Mouse (Mus musculus): ENCODE results near the gene Naf1. TPM values are rescaled to one million over a fixed set of nuclear protein-coding genes. Genes with fewer than 3 reads are reported as not detected.
A peak's percentile ranks its signal among the peaks of the same experiment; 100 is the strongest.

Naf1 gene
- 1.8 and 3.7 TPM in 2 replicates for polyA plus RNA-seq (2016; fragmentation: Nextera tagmentation; extraction: Ambion mirVana)

GRCm38 (mm10) chr8:66860023-66860422 lies at the start of gene Naf1:
TSS of gene Naf1 (plus strand) at chr8:66860217.
- H3K27me3 ChIP-seq (ENCODE audit: insufficient read depth, poor library complexity, severe bottlenecking) = no peaks in the 10 kb centered on the region
- H3K36me3 ChIP-seq = peaks cover 5% of the 10 kb centered on the region; the same call in 1 of the 2 replicates
- peak; percentile 98 for DNase-seq (ENCODE audit: low spot score)
- WGBS = under 1% methylated on average over 37 of the region's 37 CpGs
- H3K9me3 ChIP-seq = no peaks in the 10 kb centered on the region
- H3K4me3 ChIP-seq = peak within 1 kb of the TSS; percentile 91
- peaks cover 16% of the 10 kb centered on the region for H3K4me1 ChIP-seq
- H3K27ac ChIP-seq = peak within 1 kb of the TSS; percentile 93

GRCm38 (mm10) chr8:66860921-66861588 lies 1.0 kb downstream of the Naf1 start:
- H3K27me3 ChIP-seq (ENCODE audit: insufficient read depth, poor library complexity, severe bottlenecking) = no peaks in the 10 kb centered on the region
- peak overlapping the region; percentile 90 for H3K27ac ChIP-seq
- under 1% methylated on average over 44 of the region's 46 CpGs for WGBS
- peak overlapping the region; percentile 91 for H3K4me3 ChIP-seq
- no peaks in the 10 kb centered on the region for H3K9me3 ChIP-seq
- H3K36me3 ChIP-seq = peaks cover 6% of the 10 kb centered on the region; the same call in 1 of the 2 replicates
- DNase-seq (ENCODE audit: low spot score) = peak; percentile 77
- H3K4me1 ChIP-seq = peaks cover 16% of the 10 kb centered on the region

GRCm38 (mm10) chr8:66861589-66862500 lies 1.8 kb downstream of the Naf1 start:
- DNase-seq (ENCODE audit: low spot score) = no peak
- no peaks in the 10 kb centered on the region for H3K27me3 ChIP-seq (ENCODE audit: insufficient read depth, poor library complexity, severe bottlenecking)
- peak overlapping the region; percentile 90; the same call in 1 of the 2 replicates for H3K27ac ChIP-seq
- WGBS = 47% methylated on average over 5 of the region's 5 CpGs
- H3K4me1 ChIP-seq = peaks cover 16% of the 10 kb centered on the region
- peaks cover 11% of the 10 kb centered on the region; the same call in 1 of the 2 replicates for H3K36me3 ChIP-seq
- peak overlapping the region; percentile 91 for H3K4me3 ChIP-seq
- no peaks in the 10 kb centered on the region for H3K9me3 ChIP-seq

GRCm38 (mm10) chr8:66863761-66864160 lies 3.7 kb downstream of the Naf1 start:
- Histone ChIP-seq H3K4me3 (no peak overlapping the region), H3K27ac (no peak overlapping the region), H3K27me3 (ENCODE audit: insufficient read depth, poor library complexity, severe bottlenecking) (no peaks in the 10 kb centered on the region), H3K4me1 (peaks cover 16% of the 10 kb centered on the region), H3K36me3 (peaks cover 15% of the 10 kb centered on the region; the same call in 1 of the 2 replicates), H3K9me3 (no peaks in the 10 kb centered on the region)
- no peak for DNase-seq (ENCODE audit: low spot score)
- WGBS = 94% methylated on average over 3 of the region's 3 CpGs

GRCm38 (mm10) chr8:66865120-66865519 lies 5.1 kb downstream of the Naf1 start:
- WGBS = 48% methylated on average over 1 of the region's 1 CpGs
- no peaks in the 10 kb centered on the region for H3K9me3 ChIP-seq
- H3K4me3 ChIP-seq = no peak overlapping the region
- H3K36me3 ChIP-seq = peaks cover 15% of the 10 kb centered on the region; the same call in 1 of the 2 replicates
- peaks cover 16% of the 10 kb centered on the region for H3K4me1 ChIP-seq
- H3K27me3 ChIP-seq (ENCODE audit: insufficient read depth, poor library complexity, severe bottlenecking) = no peaks in the 10 kb centered on the region
- no peak for DNase-seq (ENCODE audit: low spot score)
- H3K27ac ChIP-seq = no peak overlapping the region

- no peaks in the 10 kb centered on the region for H3K27me3 ChIP-seq (ENCODE audit: insufficient read depth, poor library complexity, severe bottlenecking)
- 59% methylated on average over 3 of the region's 3 CpGs for WGBS
- no peak for DNase-seq (ENCODE audit: low spot score)
These were observed 7.7 kb downstream of the Naf1 start for GRCm38 (mm10) chr8:66867679-66868078.

GRCm38 (mm10) chr8:66869211-66869932 lies 9.4 kb downstream of the Naf1 start:
- H3K27me3 ChIP-seq (ENCODE audit: insufficient read depth, poor library complexity, severe bottlenecking) = no peaks in the 10 kb centered on the region
- no peaks in the 10 kb centered on the region for H3K9me3 ChIP-seq
- H3K27ac ChIP-seq = no peak overlapping the region
- 11% methylated on average over 1 of the region's 1 CpGs for WGBS
- H3K4me1 ChIP-seq = no peaks in the 10 kb centered on the region
- DNase-seq (ENCODE audit: low spot score) = no peak
- H3K4me3 ChIP-seq = no peak overlapping the region
- H3K36me3 ChIP-seq = peaks cover 15% of the 10 kb centered on the region; the same call in 1 of the 2 replicates

More at GRCm38 (mm10) chr8:66867679-66868078, 7.7 kb downstream of the Naf1 start:
- H3K4me3 ChIP-seq = no peak overlapping the region
- no peaks in the 10 kb centered on the region for H3K9me3 ChIP-seq
- H3K36me3 ChIP-seq = peaks cover 15% of the 10 kb centered on the region; the same call in 1 of the 2 replicates
- H3K4me1 ChIP-seq = 0 out of 2 replicates have a peak, but pooled peaks cover 1% of the 10 kb centered on the region
- H3K27ac ChIP-seq = no peak overlapping the region

GRCm38 (mm10) chr8:66883866-66884265 lies 23.8 kb downstream of the Naf1 start:
- Histone ChIP-seq H3K27me3 (ENCODE audit: insufficient read depth, poor library complexity, severe bottlenecking) (no peaks in the 10 kb centered on the region), H3K27ac (no peak overlapping the region), H3K36me3 (peaks cover 8% of the 10 kb centered on the region; the same call in 1 of the 2 replicates), H3K4me3 (no peak overlapping the region), H3K4me1 (no peaks in the 10 kb centered on the region), H3K9me3 (no peaks in the 10 kb centered on the region)
- WGBS = 64% methylated on average over 1 of the region's 1 CpGs
- no peak for DNase-seq (ENCODE audit: low spot score)

GRCm38 (mm10) chr8:66891879-66892278 lies 31.9 kb downstream of the Naf1 start:
- Histone ChIP-seq H3K27ac (no peak overlapping the region), H3K9me3 (no peaks in the 10 kb centered on the region), H3K27me3 (ENCODE audit: insufficient read depth, poor library complexity, severe bottlenecking) (no peaks in the 10 kb centered on the region), H3K4me3 (no peak overlapping the region), H3K36me3 (peaks cover 11% of the 10 kb centered on the region; the same call in 1 of the 2 replicates), H3K4me1 (no peaks in the 10 kb centered on the region)
- 89% methylated on average over 2 of the region's 2 CpGs for WGBS
- DNase-seq (ENCODE audit: low spot score) = no peak

- 68% methylated on average over 2 of the region's 2 CpGs for WGBS
- H3K9me3 ChIP-seq = no peaks in the 10 kb centered on the region
- no peaks in the 10 kb centered on the region for H3K27me3 ChIP-seq (ENCODE audit: insufficient read depth, poor library complexity, severe bottlenecking)
- DNase-seq (ENCODE audit: low spot score) = no peak
- H3K36me3 ChIP-seq = no peaks in the 10 kb centered on the region
- no peaks in the 10 kb centered on the region for H3K4me1 ChIP-seq
- no peak overlapping the region for H3K4me3 ChIP-seq
- no peak overlapping the region for H3K27ac ChIP-seq
These were observed 45.0 kb downstream of the Naf1 start for GRCm38 (mm10) chr8:66905000-66905399.

GRCm38 (mm10) chr8:66905557-66905956 lies 45.5 kb downstream of the Naf1 start:
- H3K27ac ChIP-seq = no peak overlapping the region
- H3K9me3 ChIP-seq = no peaks in the 10 kb centered on the region
- no peak overlapping the region for H3K4me3 ChIP-seq
- DNase-seq (ENCODE audit: low spot score) = no peak
- H3K36me3 ChIP-seq = no peaks in the 10 kb centered on the region
- no peaks in the 10 kb centered on the region for H3K4me1 ChIP-seq
- no peaks in the 10 kb centered on the region for H3K27me3 ChIP-seq (ENCODE audit: insufficient read depth, poor library complexity, severe bottlenecking)
- WGBS = 89% methylated on average over 4 of the region's 4 CpGs

- no peaks in the 10 kb centered on the region for H3K9me3 ChIP-seq
- 82% methylated on average over 8 of the region's 8 CpGs for WGBS
- H3K4me3 ChIP-seq = no peak overlapping the region
- no peaks in the 10 kb centered on the region for H3K4me1 ChIP-seq
- H3K27me3 ChIP-seq (ENCODE audit: insufficient read depth, poor library complexity, severe bottlenecking) = no peaks in the 10 kb centered on the region
- no peaks in the 10 kb centered on the region for H3K36me3 ChIP-seq
- DNase-seq (ENCODE audit: low spot score) = no peak
- no peak overlapping the region for H3K27ac ChIP-seq
These were observed 46.1 kb downstream of the Naf1 start for GRCm38 (mm10) chr8:66906116-66906515.

Data from heart, embryonic 10.5 days (tissue).